Mouse (Mus musculus): ENCODE measurements around the gene Arl3.
A peak's percentile ranks its signal among the peaks of the same experiment; 100 is the strongest.

Gene Arl3

GRCm38 (mm10) chr19:46572951-46573937, at the start of gene Arl3, which contains the start of gene Sfxn2:
Arl3 (minus strand) TSS chr19:46573198.
Sfxn2 (plus strand) TSS chr19:46573365.
- DNase-seq (ENCODE audit: low spot score in 2 of 2) = peak; percentile 85 to 96

GRCm38 (mm10) chr19:46622659-46623193, 49.7 kb upstream of the Arl3 start:
- no peak for DNase-seq (ENCODE audit: low spot score in 2 of 2)

GRCm38 (mm10) chr19:46621236-46622183, 48.5 kb upstream of the Arl3 start:
- DNase-seq (ENCODE audit: low spot score in 2 of 2) = no peak

GRCm38 (mm10) chr19:46620016-46620808, 47.2 kb upstream of the Arl3 start:
- DNase-seq (ENCODE audit: low spot score in 2 of 2) = no peak

GRCm38 (mm10) chr19:46619518-46619917, 46.5 kb upstream of the Arl3 start:
- DNase-seq (ENCODE audit: low spot score in 2 of 2) = no peak

GRCm38 (mm10) chr19:46619001-46619400, 46.0 kb upstream of the Arl3 start:
- no peak for DNase-seq (ENCODE audit: low spot score in 2 of 2)

- no peak for DNase-seq (ENCODE audit: low spot score in 2 of 2)
Observed at GRCm38 (mm10) chr19:46618322-46618721, 45.3 kb upstream of the Arl3 start.

- no peak for DNase-seq (ENCODE audit: low spot score in 2 of 2)
Observed at GRCm38 (mm10) chr19:46617361-46617760, 44.4 kb upstream of the Arl3 start.

- no peak for DNase-seq (ENCODE audit: low spot score in 2 of 2)
Observed at GRCm38 (mm10) chr19:46616378-46616777, 43.4 kb upstream of the Arl3 start.

- no peak for DNase-seq (ENCODE audit: low spot score in 2 of 2)
Observed at GRCm38 (mm10) chr19:46608158-46608557, 35.2 kb upstream of the Arl3 start.

- DNase-seq (ENCODE audit: low spot score in 2 of 2) = no peak
Observed at GRCm38 (mm10) chr19:46607424-46607823, 34.4 kb upstream of the Arl3 start.

GRCm38 (mm10) chr19:46606718-46607117, 33.7 kb upstream of the Arl3 start:
- DNase-seq (ENCODE audit: low spot score in 2 of 2) = no peak

GRCm38 (mm10) chr19:46602406-46602805, 29.4 kb upstream of the Arl3 start:
- DNase-seq (ENCODE audit: low spot score in 2 of 2) = no peak

GRCm38 (mm10) chr19:46601491-46601890, 28.5 kb upstream of the Arl3 start:
- no peak for DNase-seq (ENCODE audit: low spot score in 2 of 2)

- DNase-seq (ENCODE audit: low spot score in 2 of 2) = no peak
Observed at GRCm38 (mm10) chr19:46600371-46600770, 27.4 kb upstream of the Arl3 start.

GRCm38 (mm10) chr19:46599375-46600256, 26.6 kb upstream of the Arl3 start:
- DNase-seq (ENCODE audit: low spot score in 2 of 2) = peak; percentile 28 to 37

GRCm38 (mm10) chr19:46598720-46599252, 25.8 kb upstream of the Arl3 start, which contains the start of gene Wbp1l:
Wbp1l (plus strand) TSS chr19:46599084.
- DNase-seq (ENCODE audit: low spot score in 2 of 2) = peak; percentile 80 to 94

GRCm38 (mm10) chr19:46598187-46598586, 25.2 kb upstream of the Arl3 start:
- DNase-seq (ENCODE audit: low spot score in 2 of 2) = no peak

GRCm38 (mm10) chr19:46592751-46593439, 19.9 kb upstream of the Arl3 start:
- DNase-seq (ENCODE audit: low spot score in 2 of 2) = no peak

All from spleen, postnatal 10 days (tissue).